Mouse (Mus musculus): ENCODE measurements around the gene Lrguk. TPM values are rescaled to one million over a fixed set of nuclear protein-coding genes. Genes with fewer than 3 reads are reported as not detected.

The Lrguk gene
- polyA plus RNA-seq, 1 experiment from 2014 or later = 2.0 TPM

DNA sequence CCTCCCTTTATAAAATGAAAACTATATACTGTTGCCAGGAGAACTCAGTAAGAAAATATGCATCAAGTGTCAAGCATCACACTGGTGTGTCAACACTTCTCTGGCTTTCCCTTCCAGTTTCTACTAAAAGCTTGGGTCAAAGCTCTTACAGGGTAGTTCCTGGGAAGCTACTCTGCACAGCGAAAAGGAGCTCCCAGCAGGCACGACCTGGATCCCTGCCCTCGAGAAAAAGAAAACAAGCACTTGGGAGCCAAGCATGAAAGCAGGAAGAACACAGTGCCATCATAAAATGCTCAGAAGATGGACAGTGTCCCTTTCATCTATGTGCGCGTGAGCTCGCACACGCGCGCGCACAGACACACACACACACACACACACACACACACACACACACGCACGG is 144.0 kb downstream of the Lrguk start:
- no peak for ATAC-seq (ENCODE audit: low FRiP score, low TSS enrichment)
- Histone ChIP-seq H3K4me2 (replicated peaks; ENCODE audit: low read depth, low read length) (no peak overlapping the region), H3K36me3 (ENCODE audit: control insufficient read depth, insufficient read depth, low read length) (peaks cover 21% of the 10 kb centered on the region), H3K27me3 (ENCODE audit: control insufficient read depth, insufficient read depth, low read length) (no peaks in the 10 kb centered on the region), H3K27ac (ENCODE audit: low read depth, low read length) (no peak overlapping the region), H3K9me3 (ENCODE audit: control insufficient read depth, low read length) (no peaks in the 10 kb centered on the region), H3K9ac (ENCODE audit: low read depth, low read length) (no peak overlapping the region), H3K4me3 (ENCODE audit: low read length) (no peak overlapping the region), H3K4me1 (ENCODE audit: control insufficient read depth, insufficient read depth, low read length) (peaks cover 8% of the 10 kb centered on the region; the same call in 1 of the 2 replicates)
- 74% methylated on average over 12 of the region's 12 CpGs for WGBS

DNA sequence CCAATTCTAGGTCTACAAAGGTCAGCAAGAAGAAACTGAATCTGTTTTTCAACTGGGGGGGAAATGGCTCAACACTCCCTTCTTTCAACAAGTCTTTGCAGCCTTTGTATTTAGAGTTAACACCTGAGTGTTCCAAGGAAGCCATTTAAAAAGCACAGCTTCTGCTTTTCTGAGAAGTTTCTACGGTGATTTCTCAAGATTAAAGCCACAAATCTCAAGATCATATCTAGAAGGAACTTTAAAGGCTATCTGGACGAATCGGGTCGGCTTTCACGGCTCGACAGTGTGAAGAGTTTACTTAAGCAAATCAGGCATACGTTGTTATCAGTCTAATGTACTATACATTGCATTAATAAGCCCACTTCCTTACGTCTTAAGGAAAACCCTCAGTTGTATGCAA is 145.5 kb downstream of the Lrguk start:
- no peak for ATAC-seq (ENCODE audit: low FRiP score, low TSS enrichment)
- Histone ChIP-seq H3K36me3 (ENCODE audit: control insufficient read depth, insufficient read depth, low read length) (peaks cover 7% of the 10 kb centered on the region; the same call in 1 of the 2 replicates), H3K27ac (ENCODE audit: low read depth, low read length) (no peak overlapping the region), H3K27me3 (ENCODE audit: control insufficient read depth, insufficient read depth, low read length) (no peaks in the 10 kb centered on the region), H3K4me1 (ENCODE audit: control insufficient read depth, insufficient read depth, low read length) (peaks cover 8% of the 10 kb centered on the region; the same call in 1 of the 2 replicates), H3K4me2 (replicated peaks; ENCODE audit: low read depth, low read length) (no peak overlapping the region), H3K4me3 (ENCODE audit: low read length) (no peak overlapping the region), H3K9ac (ENCODE audit: low read depth, low read length) (no peak overlapping the region), H3K9me3 (ENCODE audit: control insufficient read depth, low read length) (no peaks in the 10 kb centered on the region)
- 59% methylated on average over 8 of the region's 8 CpGs for WGBS

DNA sequence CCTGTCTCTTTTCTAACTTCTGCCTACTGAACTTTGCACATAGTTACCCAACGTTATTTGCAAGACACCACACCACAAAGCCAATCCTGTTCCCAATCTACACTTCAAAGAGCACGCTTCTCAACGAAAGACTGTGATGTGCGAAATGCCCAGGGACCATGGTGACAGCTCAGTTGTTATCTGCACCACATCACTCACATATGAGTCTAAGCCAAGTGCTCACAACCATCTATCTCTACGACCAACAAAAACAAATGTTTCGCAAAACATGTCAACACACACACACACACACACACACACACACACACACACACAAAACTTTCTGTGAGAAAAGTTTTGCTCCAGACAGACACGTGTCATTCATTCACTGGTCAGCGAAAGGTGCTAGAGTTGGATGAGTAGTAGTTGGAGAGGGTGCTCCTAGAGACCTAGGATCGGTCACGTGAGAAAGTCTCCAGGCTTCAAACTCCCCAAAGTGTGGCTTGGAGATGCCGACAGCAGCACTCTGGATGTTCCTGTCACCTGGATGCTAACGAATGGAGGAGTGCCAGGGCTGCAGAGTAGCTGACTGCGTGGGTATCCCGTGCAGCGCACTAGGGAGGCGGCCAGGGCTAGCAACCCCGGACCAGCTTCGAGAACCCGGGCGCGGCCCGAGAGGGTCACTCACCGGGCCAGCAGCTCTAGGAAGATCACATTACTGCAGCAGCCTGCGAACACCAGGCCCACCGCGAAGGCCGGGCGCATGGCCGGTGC is 147.0 kb downstream of the Lrguk start:
- WGBS = 2% methylated on average over 29 of the region's 29 CpGs

DNA sequence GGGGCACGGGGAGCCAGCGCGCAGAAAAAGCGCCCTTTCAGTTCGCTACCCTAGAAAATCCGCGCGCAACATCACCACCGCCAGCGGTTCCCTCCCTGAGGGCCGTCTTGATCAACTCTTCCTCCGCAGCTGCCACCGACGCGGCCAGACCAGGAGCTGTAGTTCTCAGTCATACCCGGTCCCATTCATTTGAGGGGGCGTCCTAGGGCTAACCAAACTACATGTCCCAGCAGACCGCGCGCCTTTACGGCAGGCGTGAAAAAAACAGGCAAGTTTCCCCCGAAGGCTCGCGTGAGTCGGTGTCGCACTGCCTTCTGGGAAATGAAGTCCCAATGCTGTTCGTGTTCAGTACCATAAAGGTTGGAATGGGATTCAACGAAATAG is 147.6 kb downstream of the Lrguk start, which contains the start of gene Slc35b4:
Gene Slc35b4 (minus strand): TSS at position 248 of the 384 bp plus-strand sequence.
- peak within 1 kb of the TSS; percentile 51 for H3K4me2 ChIP-seq (replicated peaks; ENCODE audit: low read depth, low read length)
- no peaks in the 10 kb centered on the region for H3K9me3 ChIP-seq (ENCODE audit: control insufficient read depth, low read length)
- peak within 1 kb of the TSS; percentile 79 for H3K27ac ChIP-seq (ENCODE audit: low read depth, low read length)
- H3K36me3 ChIP-seq (ENCODE audit: control insufficient read depth, insufficient read depth, low read length) = no peaks in the 10 kb centered on the region
- H3K9ac ChIP-seq (ENCODE audit: low read depth, low read length) = peak within 1 kb of the TSS; percentile 89
- under 1% methylated on average over 29 of the region's 29 CpGs for WGBS
- H3K4me3 ChIP-seq (ENCODE audit: low read length) = peak within 1 kb of the TSS; percentile 91
- peaks cover 8% of the 10 kb centered on the region; the same call in 1 of the 2 replicates for H3K4me1 ChIP-seq (ENCODE audit: control insufficient read depth, insufficient read depth, low read length)
- peak; percentile 99 for ATAC-seq (ENCODE audit: low FRiP score, low TSS enrichment)
- H3K27me3 ChIP-seq (ENCODE audit: control insufficient read depth, insufficient read depth, low read length) = no peaks in the 10 kb centered on the region

More for the DNA sequence above, 147.0 kb downstream of the Lrguk start:
- no peaks in the 10 kb centered on the region for H3K36me3 ChIP-seq (ENCODE audit: control insufficient read depth, insufficient read depth, low read length)
- peak overlapping the region; percentile 51 for H3K4me2 ChIP-seq (replicated peaks; ENCODE audit: low read depth, low read length)
- no peaks in the 10 kb centered on the region for H3K9me3 ChIP-seq (ENCODE audit: control insufficient read depth, low read length)
- peak overlapping the region; percentile 79 for H3K27ac ChIP-seq (ENCODE audit: low read depth, low read length)
- ATAC-seq (ENCODE audit: low FRiP score, low TSS enrichment) = peak; percentile 86
- no peaks in the 10 kb centered on the region for H3K27me3 ChIP-seq (ENCODE audit: control insufficient read depth, insufficient read depth, low read length)
- peaks cover 8% of the 10 kb centered on the region; the same call in 1 of the 2 replicates for H3K4me1 ChIP-seq (ENCODE audit: control insufficient read depth, insufficient read depth, low read length)
- H3K9ac ChIP-seq (ENCODE audit: low read depth, low read length) = peak overlapping the region; percentile 89
- H3K4me3 ChIP-seq (ENCODE audit: low read length) = peak overlapping the region; percentile 91

DNA sequence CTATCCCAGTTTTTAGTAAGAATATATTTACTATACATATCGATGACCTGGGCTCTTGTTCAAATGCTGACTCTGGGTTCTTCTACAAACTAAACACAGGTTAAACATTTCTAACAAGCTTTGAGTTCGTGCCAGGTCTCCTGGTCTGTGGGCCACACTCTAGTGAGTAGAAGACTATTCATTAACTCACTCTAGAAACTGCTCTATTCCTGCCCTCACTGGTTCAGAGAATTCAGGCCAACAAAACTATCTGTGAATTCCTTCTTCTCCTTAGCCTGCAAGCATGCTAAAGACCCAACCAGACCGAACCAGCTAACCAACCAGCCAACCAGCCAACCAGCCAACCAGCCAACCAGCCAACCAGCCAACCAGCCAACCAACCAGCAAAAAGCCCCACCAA is 149.8 kb downstream of the Lrguk start:
- no peaks in the 10 kb centered on the region for H3K36me3 ChIP-seq (ENCODE audit: control insufficient read depth, insufficient read depth, low read length)
- no peak overlapping the region for H3K4me2 ChIP-seq (replicated peaks; ENCODE audit: low read depth, low read length)
- H3K27ac ChIP-seq (ENCODE audit: low read depth, low read length) = no peak overlapping the region; the same call in 1 of the 2 replicates
- no peaks in the 10 kb centered on the region for H3K9me3 ChIP-seq (ENCODE audit: control insufficient read depth, low read length)
- H3K27me3 ChIP-seq (ENCODE audit: control insufficient read depth, insufficient read depth, low read length) = no peaks in the 10 kb centered on the region
- no peak overlapping the region for H3K9ac ChIP-seq (ENCODE audit: low read depth, low read length)
- no peak overlapping the region for H3K4me3 ChIP-seq (ENCODE audit: low read length)
- no peak for ATAC-seq (ENCODE audit: low FRiP score, low TSS enrichment)
- peaks cover 8% of the 10 kb centered on the region; the same call in 1 of the 2 replicates for H3K4me1 ChIP-seq (ENCODE audit: control insufficient read depth, insufficient read depth, low read length)
- WGBS = 62% methylated on average over 3 of the region's 3 CpGs

DNA sequence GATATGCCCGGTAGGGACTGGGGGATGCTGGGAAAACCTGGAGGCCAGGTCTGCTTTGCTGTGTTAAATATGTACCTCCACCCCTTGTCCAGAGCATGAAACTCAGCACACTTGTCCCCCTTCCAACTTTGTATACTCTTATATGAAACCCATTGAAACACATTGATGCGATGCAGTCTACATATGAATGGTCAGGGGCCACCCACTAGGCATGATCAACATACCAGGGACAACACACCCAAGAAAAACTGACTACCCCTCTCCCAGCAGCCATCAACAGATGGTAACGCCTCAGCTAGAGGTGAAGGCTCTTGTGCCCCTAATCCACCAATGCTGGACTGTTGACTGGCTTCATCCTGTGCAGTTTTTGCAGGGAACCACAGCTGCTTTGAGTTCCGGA is 150.7 kb downstream of the Lrguk start:
- Histone ChIP-seq H3K27ac (ENCODE audit: low read depth, low read length) (no peak overlapping the region; the same call in 1 of the 2 replicates), H3K9ac (ENCODE audit: low read depth, low read length) (no peak overlapping the region), H3K4me2 (replicated peaks; ENCODE audit: low read depth, low read length) (no peak overlapping the region), H3K36me3 (ENCODE audit: control insufficient read depth, insufficient read depth, low read length) (no peaks in the 10 kb centered on the region), H3K4me3 (ENCODE audit: low read length) (no peak overlapping the region), H3K27me3 (ENCODE audit: control insufficient read depth, insufficient read depth, low read length) (no peaks in the 10 kb centered on the region), H3K4me1 (ENCODE audit: control insufficient read depth, insufficient read depth, low read length) (peaks cover 8% of the 10 kb centered on the region; the same call in 1 of the 2 replicates), H3K9me3 (ENCODE audit: control insufficient read depth, low read length) (no peaks in the 10 kb centered on the region)
- WGBS = 81% methylated on average over 4 of the region's 4 CpGs
- no peak for ATAC-seq (ENCODE audit: low FRiP score, low TSS enrichment)

DNA sequence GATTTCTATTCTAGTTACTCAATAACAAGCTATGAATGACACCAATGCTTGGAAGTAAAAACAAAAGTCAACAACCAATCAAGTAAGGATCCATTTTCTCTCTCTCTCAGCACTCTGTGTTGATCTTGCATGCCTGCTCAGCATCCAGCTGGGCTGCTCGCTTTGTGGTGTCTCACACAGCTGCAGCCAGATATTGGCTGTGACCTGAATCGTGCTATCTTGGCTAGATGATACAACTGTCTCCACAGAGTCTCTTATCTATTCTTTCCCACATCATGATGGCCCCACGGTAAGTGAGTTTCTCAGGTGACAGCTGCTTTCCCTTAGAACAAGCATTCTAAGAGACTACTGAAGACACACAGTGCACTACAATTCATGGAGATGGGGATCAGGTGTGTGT is 152.7 kb downstream of the Lrguk start:
- H3K4me2 ChIP-seq (replicated peaks; ENCODE audit: low read depth, low read length) = no peak overlapping the region
- H3K4me3 ChIP-seq (ENCODE audit: low read length) = no peak overlapping the region
- no peaks in the 10 kb centered on the region for H3K9me3 ChIP-seq (ENCODE audit: control insufficient read depth, low read length)
- 85% methylated on average over 3 of the region's 3 CpGs for WGBS
- H3K36me3 ChIP-seq (ENCODE audit: control insufficient read depth, insufficient read depth, low read length) = no peaks in the 10 kb centered on the region
- H3K27me3 ChIP-seq (ENCODE audit: control insufficient read depth, insufficient read depth, low read length) = no peaks in the 10 kb centered on the region
- 0 out of 2 replicates have a peak, but pooled peaks cover 2% of the 10 kb centered on the region for H3K4me1 ChIP-seq (ENCODE audit: control insufficient read depth, insufficient read depth, low read length)
- ATAC-seq (ENCODE audit: low FRiP score, low TSS enrichment) = no peak
- H3K27ac ChIP-seq (ENCODE audit: low read depth, low read length) = no peak overlapping the region
- no peak overlapping the region for H3K9ac ChIP-seq (ENCODE audit: low read depth, low read length)

DNA sequence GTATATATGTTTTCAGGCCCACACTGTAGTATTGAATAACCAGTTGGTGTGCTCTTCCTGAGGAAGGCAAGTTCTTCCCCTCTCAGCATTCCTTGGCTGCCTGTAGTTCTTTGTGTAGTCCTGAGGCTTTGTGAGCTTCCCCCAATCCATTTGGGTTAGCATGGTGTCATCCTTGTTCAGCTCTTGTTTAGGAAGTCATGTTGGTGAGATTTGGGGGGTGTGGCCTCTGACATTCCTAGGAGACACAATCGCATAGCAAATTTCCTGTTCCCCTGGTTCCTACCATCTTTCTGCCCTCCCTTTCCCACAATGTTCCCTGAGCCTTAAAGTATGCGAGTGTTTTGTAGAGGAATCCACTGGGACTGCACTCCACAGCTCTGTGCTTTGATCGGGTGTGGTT is 154.1 kb downstream of the Lrguk start:
- WGBS = 83% methylated on average over 3 of the region's 3 CpGs
- H3K9ac ChIP-seq (ENCODE audit: low read depth, low read length) = no peak overlapping the region
- H3K27ac ChIP-seq (ENCODE audit: low read depth, low read length) = no peak overlapping the region
- no peaks in the 10 kb centered on the region for H3K9me3 ChIP-seq (ENCODE audit: control insufficient read depth, low read length)
- no peaks in the 10 kb centered on the region for H3K36me3 ChIP-seq (ENCODE audit: control insufficient read depth, insufficient read depth, low read length)
- H3K4me2 ChIP-seq (replicated peaks; ENCODE audit: low read depth, low read length) = no peak overlapping the region
- no peaks in the 10 kb centered on the region for H3K27me3 ChIP-seq (ENCODE audit: control insufficient read depth, insufficient read depth, low read length)
- no peak for ATAC-seq (ENCODE audit: low FRiP score, low TSS enrichment)
- no peak overlapping the region for H3K4me3 ChIP-seq (ENCODE audit: low read length)
- H3K4me1 ChIP-seq (ENCODE audit: control insufficient read depth, insufficient read depth, low read length) = no peaks in the 10 kb centered on the region

Data from kidney, embryonic 14.5 days (tissue).